Mouse (Mus musculus) liver, postnatal 0 days (tissue): ENCODE results near the gene Akr1b8.
A peak's percentile ranks its signal among the peaks of the same experiment; 100 is the strongest.

Experiments
- CTCF ChIP-seq: sonication (generic); IDR thresholded peaks from 2 replicates; pipeline ENCODE4 v1.5.1; 2016; ENCODE audit warnings: antibody characterized with exemption, low read depth
- EP300 ChIP-seq: IDR thresholded peaks from 2 replicates; pipeline ENCODE4 v1.6.1; 2016; ENCODE audit warnings: antibody characterized with exemption, low read depth, mild to moderate bottlenecking

DNA sequence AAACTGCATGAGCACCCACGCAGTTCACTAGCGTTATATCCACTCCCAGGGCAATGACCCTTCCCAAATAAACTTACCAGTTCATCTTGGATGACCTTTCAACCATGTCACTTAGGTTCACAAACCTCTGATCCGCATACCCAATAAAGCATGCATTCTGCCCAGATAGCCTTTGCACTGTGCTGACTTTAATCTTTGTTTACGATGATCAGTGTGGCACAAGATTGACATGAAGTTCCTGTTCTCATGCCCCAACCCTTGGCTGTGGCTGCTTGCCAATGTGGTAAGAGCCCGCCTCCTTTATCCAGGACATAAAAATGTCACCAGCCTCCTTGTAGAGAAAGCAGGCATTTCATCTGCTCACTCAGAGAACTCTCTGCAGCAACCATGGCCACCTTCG is 58.1 kb downstream of the Akr1b8 start, which contains the start of gene Akr1b7:
- no peak for TF ChIP-seq CTCF
- peak; percentile 61; the same call in 1 of the 2 replicates for TF ChIP-seq EP300
